Mouse (Mus musculus) brain, adult 10 weeks (tissue): ENCODE results near the gene Oscar. TPM values are rescaled to one million over a fixed set of nuclear protein-coding genes. Genes with fewer than 3 reads are reported as not detected.

Experiments used
- polyA plus RNA-seq: library from polyadenylated mRNA; stranded (reverse); fragments of 350-450 nt; fragmentation: Illumina TruSeq; extraction: RNeasy Lipid Tissue Mini Kit (QIAGEN cat#74804); gene quantifications from one replicate; pipeline ENCODE4 v1.2.3, GENCODE M21; 2015; ENCODE audit warnings: low read depth, low replicate concordance

The Oscar gene
- 1.7 TPM for polyA plus RNA-seq

GRCm38 (mm10) chr7:3616057-3616388, at the start of gene Oscar:
Oscar (minus strand) TSS chr7:3616157.

GRCm38 (mm10) chr7:3665215-3666114, 49.5 kb upstream of the Oscar start, which contains the start of gene Leng1:
Leng1 (minus strand) TSS chr7:3665840.

DNA sequence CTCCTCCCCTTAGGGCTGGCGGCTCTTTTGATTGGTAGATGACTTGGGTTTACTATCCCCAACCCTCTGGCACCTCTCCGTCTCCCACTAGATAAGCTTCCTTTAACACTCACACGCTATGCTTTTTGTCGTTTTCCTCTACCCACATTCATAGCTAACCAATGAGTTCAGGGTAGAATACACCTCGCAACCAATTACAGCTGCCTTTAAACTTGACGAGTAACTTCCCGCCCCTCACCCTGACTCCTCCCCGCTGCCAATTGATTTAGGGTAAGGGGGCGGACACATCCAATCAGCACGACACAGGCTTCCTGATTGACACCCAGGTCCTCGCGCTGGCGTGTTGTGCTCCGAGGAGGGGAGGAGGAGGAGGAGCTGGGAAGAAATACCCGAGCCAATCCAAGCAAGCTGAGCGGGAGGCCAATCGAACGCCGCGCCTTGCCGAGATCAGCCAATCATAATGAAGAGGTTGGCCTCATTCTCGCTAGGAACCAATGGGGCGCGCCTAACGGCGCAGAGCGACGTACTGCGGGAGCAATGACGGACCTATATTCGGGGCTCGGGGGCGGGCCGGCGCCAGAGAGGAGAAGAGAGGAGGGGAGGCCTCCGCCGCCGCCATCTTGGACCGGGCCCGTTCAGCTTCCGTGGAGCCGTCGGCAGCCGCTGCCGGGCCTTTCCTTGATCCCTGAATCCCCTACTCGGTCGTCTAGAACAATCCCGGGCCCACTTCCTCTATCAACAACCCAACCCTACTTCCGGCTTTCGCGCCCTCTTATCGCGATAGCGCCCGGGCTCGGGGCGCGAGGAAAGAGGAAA, 28.9 kb upstream of the Oscar start, which contains the start of gene Cnot3:
TSS of gene Cnot3 (plus strand) at position 597 of the 816 bp plus-strand sequence.

GRCm38 (mm10) chr7:3629543-3630477, 13.9 kb upstream of the Oscar start, which contains the start of the genes Tfpt and Prpf31:
Tfpt (minus strand) TSS chr7:3629929.
Prpf31 (plus strand) TSS chr7:3629985.

GRCm38 (mm10) chr7:3617242-3617995, 1.5 kb upstream of the Oscar start, which contains the start of gene Ndufa3:
Ndufa3 (plus strand) TSS chr7:3617373.

Other genes starting within 250 kb of the Oscar start
- gene Cacng8, start 225.5 kb downstream of the Oscar start, polyA plus RNA-seq: 46.1 TPM
- 1.2 TPM for gene Cacng6, start 192.0 kb downstream of the Oscar start, polyA plus RNA-seq
- not detected for gene Tarm1, start 113.5 kb downstream of the Oscar start, polyA plus RNA-seq
- gene Ndufa3, start 1.2 kb upstream of the Oscar start, polyA plus RNA-seq: 620 TPM
- 40.2 TPM for gene Tfpt, start 13.8 kb upstream of the Oscar start, polyA plus RNA-seq
- gene Prpf31, start 13.8 kb upstream of the Oscar start, polyA plus RNA-seq: 72.0 TPM
- gene Cnot3, start 29.1 kb upstream of the Oscar start, polyA plus RNA-seq: 33.7 TPM
- 7.5 TPM for gene Leng1, start 49.7 kb upstream of the Oscar start, polyA plus RNA-seq
- gene Tmc4, start 61.4 kb upstream of the Oscar start, polyA plus RNA-seq: 8.5 TPM
- 86.0 TPM for gene Tsen34, start 76.7 kb upstream of the Oscar start, polyA plus RNA-seq
- gene Mboat7, start 77.4 kb upstream of the Oscar start, polyA plus RNA-seq: 144 TPM
- 900 TPM for gene Rps9, start 87.8 kb upstream of the Oscar start, polyA plus RNA-seq
- gene Pirb, start 104.2 kb upstream of the Oscar start, polyA plus RNA-seq: 0.28 TPM
- not detected for gene Gm15448, start 209.5 kb upstream of the Oscar start, polyA plus RNA-seq
- gene Pira2, start 228.9 kb upstream of the Oscar start, polyA plus RNA-seq: not detected